Mouse (Mus musculus): Measurements from ENCODE around the gene Triobp. TPM values are rescaled to one million over a fixed set of nuclear protein-coding genes. Genes with fewer than 3 reads are reported as not detected.

Triobp gene
- total RNA-seq, 2 experiments from 2014 or later = 98.7 to 106 TPM

GRCm38 (mm10) chr15:78957021-78957420, 9.5 kb downstream of the Triobp start:
- DNase-seq = no peak
- intact Hi-C loops (cut with DNase I) = no loop called here

DNA sequence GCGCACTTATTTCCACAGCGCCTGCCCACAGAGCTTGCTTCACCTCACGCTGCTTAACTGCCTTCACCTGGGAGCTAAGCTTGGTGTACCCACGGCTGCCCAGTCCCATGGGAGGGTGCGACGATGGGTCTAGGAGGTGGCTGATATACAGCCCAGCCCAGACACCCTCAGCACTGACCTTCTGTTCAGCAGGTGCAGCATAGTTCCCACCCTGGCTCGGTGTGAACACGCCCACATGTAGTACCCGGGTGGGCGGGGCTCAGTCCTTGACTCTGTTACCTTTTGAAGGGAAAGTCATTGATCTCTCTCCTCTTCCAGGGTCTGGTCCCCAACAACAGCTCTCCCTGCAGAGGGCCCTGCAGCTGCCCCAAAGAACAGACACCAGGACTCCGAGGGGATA, 12.0 kb downstream of the Triobp start:
- intact Hi-C loops (cut with DNase I) = no loop called here
- DNase-seq = no peak

DNA sequence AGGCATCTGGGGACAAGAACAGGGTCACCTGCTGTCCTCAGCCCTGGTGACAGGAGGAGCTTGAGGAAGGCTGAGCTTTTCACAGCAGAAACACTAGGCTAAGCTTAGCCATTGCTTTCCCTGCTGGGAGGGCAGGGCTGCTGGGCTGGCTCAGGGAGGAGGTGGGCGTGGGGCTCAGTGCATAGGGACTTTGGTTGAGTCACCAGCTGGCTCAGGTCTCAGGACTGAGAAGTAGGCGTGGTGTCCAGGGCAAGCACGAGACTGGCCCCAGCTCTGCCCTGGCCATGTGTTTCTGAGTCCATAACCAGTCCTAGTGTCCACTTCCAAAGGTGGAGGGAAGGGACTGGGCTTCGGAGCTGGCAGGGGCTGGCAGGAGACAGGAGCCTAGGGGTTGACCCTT, 12.6 kb downstream of the Triobp start:
- DNase-seq = no peak
- intact Hi-C loops (cut with DNase I) = no loop called here

DNA sequence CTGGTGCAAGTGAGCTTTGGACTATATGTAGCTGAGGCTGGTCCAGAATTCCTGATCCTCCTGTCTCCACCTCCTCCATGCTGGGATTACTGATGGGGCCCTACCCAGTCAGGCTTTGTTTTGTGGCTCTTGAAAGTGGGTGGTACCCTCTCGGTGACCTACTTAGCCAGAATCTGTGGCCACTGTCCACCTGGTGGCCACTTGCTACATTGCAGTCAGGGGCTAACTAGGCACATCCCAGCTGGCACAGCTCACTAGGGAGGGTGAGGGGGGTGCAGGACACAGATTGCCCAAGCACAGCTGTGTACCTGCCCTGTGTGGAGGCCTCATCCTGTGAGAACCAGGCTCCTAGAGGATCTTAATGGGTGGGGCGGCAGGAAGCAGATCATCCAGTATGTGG, 15.4 kb downstream of the Triobp start:
- intact Hi-C loops (cut with DNase I) = no loop called here
- peak; percentile 79 for DNase-seq

DNA sequence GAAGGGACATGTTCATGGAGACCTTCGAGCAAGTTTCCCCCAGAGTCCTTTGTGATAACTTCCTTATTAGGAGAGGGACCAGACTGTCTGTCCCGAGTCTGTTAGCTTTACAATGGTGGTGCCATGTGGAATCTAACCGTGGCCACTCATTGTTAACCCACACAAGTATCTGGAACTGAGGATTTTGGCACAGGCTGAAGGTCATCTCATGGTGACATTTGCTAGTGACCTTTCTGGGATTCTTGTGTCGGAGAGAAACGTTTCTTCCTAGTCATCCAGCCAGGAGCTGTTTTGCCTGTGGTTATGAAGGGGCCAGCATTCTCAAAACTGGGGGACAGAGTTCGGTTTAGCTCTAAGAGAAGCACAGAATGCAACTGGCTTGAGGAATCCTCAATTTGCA, 24.1 kb downstream of the Triobp start:
- no peak for DNase-seq
- intact Hi-C loops (cut with DNase I) = no loop called here

DNA sequence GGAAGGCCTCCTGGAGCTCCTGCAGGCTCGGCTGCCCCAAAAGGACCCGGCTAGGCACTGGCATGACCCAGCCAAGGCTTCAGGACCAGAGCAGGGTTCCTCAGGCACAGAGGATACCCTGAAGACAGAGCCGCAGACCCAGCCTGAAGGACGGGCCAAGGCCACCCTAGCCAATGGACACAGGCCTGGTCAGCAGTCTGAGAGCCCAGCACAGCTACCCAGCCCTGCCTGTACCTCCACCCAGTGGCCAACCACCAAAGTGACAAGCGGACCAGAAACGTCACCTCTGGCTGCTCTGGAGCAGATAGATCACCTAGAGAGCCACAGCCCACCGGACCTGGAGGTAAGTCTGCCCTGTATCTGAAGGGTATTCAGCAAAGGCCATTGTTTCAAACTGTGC, 26.4 kb downstream of the Triobp start:
- intact Hi-C loops (cut with DNase I) = no loop called here

DNA sequence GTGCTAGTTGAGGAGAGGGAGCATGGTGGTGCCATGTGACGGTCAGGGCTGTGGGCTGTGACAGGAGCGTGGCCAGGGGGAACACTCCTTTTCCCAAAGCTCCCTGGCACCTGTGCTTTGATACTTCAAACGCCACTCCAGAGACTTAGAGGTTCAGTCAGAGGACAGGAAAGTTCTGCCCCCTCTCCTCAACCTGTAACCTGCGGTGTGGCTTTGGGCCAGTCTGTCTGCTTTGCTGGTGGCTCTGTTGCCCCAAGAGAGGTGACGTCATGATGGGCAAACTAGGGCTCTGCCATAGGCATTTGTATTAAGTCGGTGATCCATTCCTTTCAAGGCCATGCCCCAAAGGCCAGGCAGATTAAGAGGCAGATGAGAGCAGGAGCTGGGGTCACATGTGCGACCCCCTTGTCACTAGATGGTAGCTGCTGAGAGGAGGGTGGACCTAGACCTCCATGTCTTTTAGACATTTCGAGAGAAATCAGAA, 30.2 kb downstream of the Triobp start:
- intact Hi-C loops (cut with DNase I) = no loop called here
- no peak for DNase-seq

More for the DNA sequence above, 26.4 kb downstream of the Triobp start:
- no peak for DNase-seq

DNA sequence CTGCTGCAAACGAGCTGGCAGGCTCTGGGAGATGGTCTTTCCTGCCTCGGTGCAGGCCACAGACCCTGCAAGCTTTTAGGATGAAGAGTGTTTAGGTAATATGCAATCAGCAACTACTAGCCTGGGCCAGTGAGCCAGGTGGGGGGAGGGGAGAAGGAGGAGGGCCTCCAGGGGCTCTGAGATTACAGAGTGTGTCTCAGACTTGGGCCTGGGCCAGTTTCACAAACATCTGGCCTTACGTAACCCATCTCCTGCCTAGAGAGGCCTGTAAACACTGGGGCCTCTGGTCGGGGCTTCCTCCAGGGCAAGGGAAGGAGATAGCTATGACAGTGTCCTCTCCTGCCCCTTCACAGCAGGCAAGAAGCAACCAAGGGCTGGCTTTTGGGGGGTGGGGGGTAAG, 31.4 kb downstream of the Triobp start:
- no peak for DNase-seq
- intact Hi-C loops (cut with DNase I) = no loop called here

DNA sequence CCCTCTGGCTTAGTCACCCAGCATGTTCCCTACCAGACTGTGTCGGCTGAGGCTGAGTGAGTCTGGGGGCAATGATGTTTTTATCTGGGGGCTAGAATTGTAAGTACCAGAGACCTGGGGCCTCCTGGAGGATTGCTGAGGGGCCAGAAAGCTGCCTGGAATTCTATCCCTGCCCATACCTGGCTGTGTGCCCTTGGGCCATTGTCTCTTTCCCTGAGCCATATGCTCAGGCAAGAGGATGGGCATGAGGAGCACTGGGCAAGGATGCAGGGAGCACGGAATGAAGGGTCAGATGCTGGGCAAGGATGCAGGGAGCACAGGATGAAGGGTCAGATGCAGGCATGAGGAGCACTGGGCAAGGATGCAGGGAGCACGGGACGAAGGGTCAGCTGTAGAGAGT, 32.6 kb downstream of the Triobp start:
- intact Hi-C loops (cut with DNase I) = no loop called here
- no peak for DNase-seq

DNA sequence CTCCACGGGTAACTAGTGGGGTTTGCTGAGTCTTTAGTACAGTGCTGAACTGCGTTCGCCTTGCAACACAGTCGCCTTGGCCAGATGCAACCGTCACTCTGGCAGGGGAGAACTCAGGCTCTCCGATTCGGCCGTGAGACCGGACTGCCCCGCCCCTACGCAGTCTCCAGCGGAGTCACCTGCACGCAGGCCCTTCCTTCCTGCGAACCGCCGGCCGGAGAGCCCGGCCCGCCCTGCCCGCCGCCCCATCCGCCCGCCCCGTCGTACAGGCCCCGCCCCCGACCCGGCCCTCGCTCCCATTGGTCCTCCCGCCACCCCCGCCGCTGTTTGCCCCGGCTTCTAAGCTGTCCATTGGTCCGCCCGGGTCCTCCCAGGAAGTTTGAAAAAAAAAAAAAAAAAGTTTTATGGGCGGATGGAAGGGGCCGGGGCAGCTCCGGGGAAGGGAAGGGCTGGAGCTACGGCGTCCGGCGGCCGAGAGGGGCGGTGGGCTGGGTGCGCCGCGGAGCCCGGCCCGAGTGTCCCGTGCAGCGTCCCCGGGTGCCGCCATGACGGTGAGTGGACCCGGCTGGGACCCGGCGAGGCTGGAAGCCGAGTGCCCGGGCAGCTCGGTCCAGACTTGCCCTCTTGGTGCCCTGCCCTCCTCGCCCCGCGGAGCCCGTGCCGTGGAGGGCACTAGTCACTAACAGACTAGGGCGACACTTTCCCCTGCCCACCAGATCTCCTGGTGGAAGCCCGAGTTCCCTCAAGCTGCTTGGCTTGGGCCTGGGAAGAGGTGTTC, 35.3 kb downstream of the Triobp start:
- DNase-seq = peak; percentile 89

GRCm38 (mm10) chr15:78983436-78984285, 36.1 kb downstream of the Triobp start:
- DNase-seq = peak; percentile 31
- intact Hi-C loops (cut with DNase I) = no loop called here

More for the DNA sequence above, 35.3 kb downstream of the Triobp start:
- intact Hi-C loops (cut with DNase I) = no loop called here

DNA sequence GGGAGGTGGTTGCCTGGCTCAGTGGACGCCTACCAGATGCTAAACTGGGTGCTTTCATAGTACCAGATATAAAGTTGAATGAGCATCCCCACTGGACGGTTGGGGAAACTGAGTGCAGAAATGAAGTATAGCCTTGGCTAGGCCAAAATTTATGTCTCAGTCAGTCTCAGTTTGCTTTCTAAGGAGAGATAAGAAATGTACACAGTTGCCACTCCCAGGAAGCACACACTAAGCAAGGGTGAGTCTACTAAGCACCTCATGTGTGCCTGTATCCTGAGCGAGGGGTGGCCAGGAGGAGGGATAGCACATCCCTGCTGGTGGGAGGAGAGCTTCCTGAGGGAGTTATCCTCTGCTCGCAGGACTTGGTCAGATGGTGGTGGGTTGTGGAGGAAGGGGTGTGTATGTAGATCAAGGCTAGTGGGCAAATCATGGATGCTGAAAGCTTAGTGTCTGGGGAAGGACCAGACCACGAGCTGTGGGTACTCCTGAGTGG, 36.8 kb downstream of the Triobp start:
- DNase-seq = no peak
- intact Hi-C loops (cut with DNase I) = no loop called here

DNA sequence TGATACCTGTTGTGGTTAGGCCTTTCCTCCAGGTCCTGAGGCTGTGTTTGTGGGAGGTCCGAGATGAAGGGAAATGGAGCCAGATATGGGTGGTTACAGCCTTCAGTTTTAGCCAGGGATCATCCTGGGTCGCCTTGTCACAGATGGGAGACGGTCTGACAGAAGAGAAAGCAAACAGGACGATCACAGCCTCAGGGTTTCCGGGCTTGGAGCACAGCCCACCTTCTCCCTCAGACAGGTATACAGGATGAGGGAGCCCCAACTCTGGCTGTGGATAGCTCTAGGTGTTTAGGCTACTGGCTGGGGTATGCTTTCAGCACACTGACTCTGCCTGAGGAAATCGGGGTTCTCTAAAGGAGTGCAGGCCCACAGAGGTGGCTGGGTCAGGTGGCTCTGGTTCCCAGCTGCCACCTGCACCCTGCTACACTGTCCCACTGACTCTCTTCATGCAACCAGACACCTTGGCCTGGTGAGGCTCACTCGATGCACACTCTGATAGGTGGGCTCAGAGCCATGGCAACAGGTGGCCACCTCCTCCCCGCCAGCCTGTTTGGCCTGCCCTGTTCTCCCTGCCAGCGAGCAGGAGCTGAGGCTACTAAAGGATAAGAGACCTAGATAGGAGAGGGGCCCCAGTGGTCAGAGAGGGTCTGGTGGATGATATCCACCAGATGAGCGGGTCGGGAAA, 39.2 kb downstream of the Triobp start:
- intact Hi-C loops (cut with DNase I) = no loop called here
- peak; percentile 65 for DNase-seq

DNA sequence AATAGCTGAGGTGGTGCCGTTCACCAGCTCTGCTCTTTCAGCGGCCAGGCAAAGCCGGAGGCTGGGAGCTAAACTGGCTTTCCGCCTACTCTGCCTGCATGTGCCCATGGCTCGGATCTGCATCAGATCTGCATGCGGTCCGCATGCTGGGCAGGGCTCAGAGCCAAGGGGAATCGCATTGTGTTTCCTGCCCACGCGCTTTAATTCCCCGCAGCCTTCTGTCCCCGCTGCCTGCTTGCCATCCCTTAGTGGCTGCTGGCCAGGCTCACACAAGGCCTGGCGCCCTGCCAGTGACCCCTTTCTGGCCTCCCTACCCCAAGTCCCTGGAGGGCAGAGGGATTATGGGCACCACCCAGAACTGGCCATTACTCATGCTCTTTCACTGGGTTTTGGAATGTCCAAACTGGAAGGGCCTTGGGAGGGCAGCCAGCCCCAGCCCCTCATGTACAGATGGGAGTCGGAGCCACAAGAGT, 41.0 kb downstream of the Triobp start:
- DNase-seq = peak; percentile 97
- intact Hi-C loops (cut with DNase I) = no loop called here

DNA sequence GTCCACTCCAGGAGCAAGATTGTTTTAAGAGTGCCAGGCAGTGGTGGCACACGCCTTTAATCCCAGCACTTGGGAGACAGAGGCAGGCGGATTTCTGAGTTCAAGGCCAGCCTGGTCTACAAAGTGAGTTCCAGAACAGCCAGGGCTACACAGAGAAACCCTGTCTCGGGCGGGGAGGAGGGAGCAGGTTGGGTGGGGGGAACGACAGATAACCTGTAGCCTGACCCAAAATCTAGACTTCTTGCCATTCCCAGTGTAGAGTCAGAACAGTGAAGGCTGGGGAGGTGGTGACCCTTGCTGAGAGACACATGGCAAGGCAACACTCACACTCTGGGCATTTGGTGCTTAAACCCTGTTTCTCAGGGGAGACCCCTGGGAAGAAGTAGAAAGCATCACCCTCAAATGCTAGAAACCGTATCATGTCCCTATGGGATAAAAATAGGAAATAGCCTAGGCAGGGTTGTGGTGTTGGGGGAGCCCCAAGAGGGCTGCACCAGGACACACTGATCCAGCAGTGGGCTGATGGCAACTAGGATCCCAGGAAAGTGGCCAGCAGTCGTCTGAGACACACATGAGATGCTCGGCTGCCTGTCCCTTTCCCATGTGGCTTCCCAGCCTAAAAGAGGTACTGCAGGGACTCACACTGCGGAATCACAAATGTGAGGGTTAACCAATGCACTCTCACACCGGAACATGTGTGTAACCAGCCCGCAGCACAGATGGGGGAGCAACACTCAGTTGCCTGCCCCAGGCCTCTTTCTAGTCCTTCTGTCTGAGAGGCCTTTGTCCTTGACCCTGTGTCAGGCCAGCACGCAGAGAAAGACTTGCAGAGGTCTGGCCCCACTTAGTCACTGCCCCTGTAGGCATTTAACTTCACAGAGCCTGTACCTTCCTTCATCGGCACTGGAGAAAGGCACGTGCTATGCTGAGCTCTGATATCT, 41.9 kb downstream of the Triobp start:
- DNase-seq = no peak
- intact Hi-C loops (cut with DNase I) = no loop called here

GRCm38 (mm10) chr15:78990093-78990463, 42.6 kb downstream of the Triobp start:
- DNase-seq = no peak
- intact Hi-C loops (cut with DNase I) = no loop called here

DNA sequence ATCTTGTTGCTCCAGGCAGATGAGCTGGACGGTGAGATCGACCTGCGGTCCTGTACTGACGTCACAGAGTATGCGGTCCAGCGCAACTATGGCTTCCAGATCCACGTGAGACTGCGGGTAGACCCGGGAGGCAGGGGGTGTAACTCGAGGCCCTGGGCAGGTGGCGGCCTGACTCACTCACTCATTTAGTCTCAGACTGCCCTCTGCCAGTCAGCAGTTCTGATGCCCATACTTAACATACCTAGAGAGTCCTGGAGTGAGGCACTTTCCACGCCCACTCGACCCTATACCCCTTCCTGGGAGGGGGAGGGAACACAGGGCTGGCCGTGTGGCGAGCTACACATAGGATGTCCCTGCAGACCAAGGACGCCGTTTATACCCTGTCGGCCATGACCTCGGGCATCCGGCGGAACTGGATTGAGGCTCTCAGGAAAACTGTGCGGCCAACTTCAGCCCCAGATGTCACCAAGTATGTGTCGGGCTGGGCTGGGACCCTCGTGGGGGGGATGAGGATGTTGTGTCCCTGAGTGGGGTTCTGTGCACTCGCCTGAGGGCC, 43.5 kb downstream of the Triobp start:
- intact Hi-C loops (cut with DNase I) = no loop called here
- DNase-seq = no peak

DNA sequence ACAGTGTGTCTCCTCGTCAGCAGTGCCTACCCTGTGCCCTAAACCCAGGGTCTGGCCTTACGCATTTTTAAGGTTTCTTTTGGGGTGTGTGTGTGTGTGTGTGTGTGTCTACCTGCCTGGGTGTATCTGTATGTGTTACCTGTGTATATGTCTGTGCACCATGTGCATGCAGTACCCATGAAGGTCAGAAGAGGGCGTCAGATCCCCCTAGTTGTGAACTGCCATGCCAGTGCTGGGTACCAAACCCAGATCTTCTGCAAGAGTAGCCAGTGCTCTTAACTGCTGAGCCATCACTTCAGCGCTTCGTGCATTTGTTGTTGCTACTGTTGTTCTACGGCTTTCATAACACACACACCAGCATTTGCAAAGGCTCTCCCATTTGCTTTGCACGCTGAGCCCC, 44.7 kb downstream of the Triobp start:
- no peak for DNase-seq
- intact Hi-C loops (cut with DNase I) = no loop called here

- no peak for DNase-seq
- intact Hi-C loops (cut with DNase I) = no loop called here
These were observed 45.4 kb downstream of the Triobp start for GRCm38 (mm10) chr15:78992925-78993324.

- intact Hi-C loops (cut with DNase I) = no loop called here
- DNase-seq = no peak
These were observed 48.4 kb downstream of the Triobp start for GRCm38 (mm10) chr15:78995916-78996315.
